Mouse (Mus musculus): Measurements from ENCODE around the gene Arl15. TPM values are rescaled to one million over a fixed set of nuclear protein-coding genes. Genes with fewer than 3 reads are reported as not detected.

Arl15 gene
- polyA plus RNA-seq, 1 experiment from 2014 or later = 10.1 TPM

DNA sequence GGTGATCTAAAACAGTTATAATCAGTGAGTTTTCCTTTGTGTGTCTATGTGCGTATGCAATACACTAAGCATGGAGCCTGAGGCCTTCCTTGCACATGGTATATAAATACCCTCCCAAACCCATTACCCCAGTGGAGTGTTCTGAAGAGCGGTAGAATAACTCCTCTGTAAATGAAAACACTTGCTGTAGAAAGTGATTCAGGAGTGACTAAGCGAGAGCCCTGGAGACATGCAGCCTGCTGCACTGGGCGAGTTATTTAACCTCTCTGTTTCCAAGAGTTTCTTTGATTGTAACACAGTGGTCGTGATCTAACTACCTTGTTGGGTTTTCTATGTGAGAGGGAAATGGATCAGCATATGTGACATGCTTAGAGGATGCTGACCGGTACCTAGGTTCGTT, 266.9 kb downstream of the Arl15 start:
- TF ChIP-seq CTCF (IDR thresholded peaks at IDR 0.05) = no peak
- TF ChIP-seq EP300 (IDR thresholded peaks at IDR 0.05) = no peak
- 88% methylated on average over 7 of the region's 7 CpGs for WGBS
- no peak overlapping the region for H3K4me3 ChIP-seq (ENCODE audit: low read depth, low read length)
- ATAC-seq (no peak), DNase-seq (ENCODE audit: low spot score) (no peak)
- H3K27me3 ChIP-seq (replicated peaks; ENCODE audit: insufficient read depth, low read length) = no peaks in the 10 kb centered on the region
- H3K4me1 ChIP-seq (ENCODE audit: insufficient read depth, low read depth, low read length) = no peaks in the 10 kb centered on the region
- no peak overlapping the region for H3K27ac ChIP-seq (ENCODE audit: low read length)
- no peaks in the 10 kb centered on the region for H3K9me3 ChIP-seq (ENCODE audit: low read length)
- H3K9ac ChIP-seq (replicated peaks; ENCODE audit: low read depth) = no peak overlapping the region
- H3K36me3 ChIP-seq (ENCODE audit: insufficient read depth, low read length) = no peaks in the 10 kb centered on the region
- no peak overlapping the region for H3K4me2 ChIP-seq (replicated peaks; ENCODE audit: low read depth, low read length)

DNA sequence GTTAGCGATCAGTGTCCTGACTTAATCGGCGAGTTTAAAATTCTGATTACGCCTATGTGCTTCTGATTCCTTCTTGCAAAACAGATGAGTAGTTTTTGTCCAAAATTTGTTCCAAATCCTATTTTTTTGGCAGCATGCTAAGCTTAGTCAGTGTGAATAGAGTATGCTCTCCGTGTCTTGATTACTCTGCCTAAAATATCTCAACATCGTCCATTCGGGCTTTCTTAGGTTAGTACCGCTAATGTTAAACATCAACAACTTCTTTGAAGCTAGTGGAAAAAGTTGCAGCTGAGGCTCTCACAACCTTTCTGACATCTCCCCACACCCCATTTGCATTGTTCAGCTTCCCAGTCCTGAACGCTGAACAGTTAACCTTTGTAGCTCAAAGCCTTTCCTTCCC, 269.8 kb downstream of the Arl15 start:
- H3K4me3 ChIP-seq (ENCODE audit: low read depth, low read length) = no peak overlapping the region
- 68% methylated on average over 9 of the region's 9 CpGs for WGBS
- H3K9me3 ChIP-seq (ENCODE audit: low read length) = no peaks in the 10 kb centered on the region
- ATAC-seq (no peak), DNase-seq (ENCODE audit: low spot score) (no peak)
- H3K9ac ChIP-seq (replicated peaks; ENCODE audit: low read depth) = no peak overlapping the region
- H3K4me2 ChIP-seq (replicated peaks; ENCODE audit: low read depth, low read length) = no peak overlapping the region
- TF ChIP-seq CTCF (IDR thresholded peaks at IDR 0.05) = no peak
- TF ChIP-seq EP300 (IDR thresholded peaks at IDR 0.05) = no peak
- H3K27me3 ChIP-seq (replicated peaks; ENCODE audit: insufficient read depth, low read length) = no peaks in the 10 kb centered on the region
- H3K36me3 ChIP-seq (ENCODE audit: insufficient read depth, low read length) = no peaks in the 10 kb centered on the region
- no peak overlapping the region for H3K27ac ChIP-seq (ENCODE audit: low read length)
- H3K4me1 ChIP-seq (ENCODE audit: insufficient read depth, low read depth, low read length) = no peaks in the 10 kb centered on the region

DNA sequence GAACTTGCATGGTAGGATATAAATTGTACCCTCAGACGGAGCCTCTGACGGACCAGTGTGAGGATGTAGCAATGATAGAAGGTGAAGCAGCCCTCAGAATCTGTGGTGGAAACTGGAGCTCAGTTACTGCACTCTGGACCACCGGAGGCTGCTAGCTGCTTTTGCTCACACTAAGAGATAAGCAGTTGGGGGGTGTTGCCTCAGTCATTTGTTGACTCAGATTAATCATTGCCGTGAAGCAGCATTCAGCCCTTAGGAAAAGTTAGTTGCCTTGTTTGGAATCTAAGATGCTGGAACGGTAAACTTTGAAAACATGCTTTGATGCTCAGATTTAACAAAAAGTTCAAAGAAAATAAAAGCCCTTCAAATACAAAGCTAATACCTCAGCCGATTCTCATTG, 270.7 kb downstream of the Arl15 start:
- no peak overlapping the region for H3K4me2 ChIP-seq (replicated peaks; ENCODE audit: low read depth, low read length)
- H3K9me3 ChIP-seq (ENCODE audit: low read length) = no peaks in the 10 kb centered on the region
- no peaks in the 10 kb centered on the region for H3K27me3 ChIP-seq (replicated peaks; ENCODE audit: insufficient read depth, low read length)
- WGBS = 41% methylated on average over 6 of the region's 6 CpGs
- no peaks in the 10 kb centered on the region for H3K4me1 ChIP-seq (ENCODE audit: insufficient read depth, low read depth, low read length)
- ATAC-seq = no peak
- no peak overlapping the region for H3K4me3 ChIP-seq (ENCODE audit: low read depth, low read length)
- H3K36me3 ChIP-seq (ENCODE audit: insufficient read depth, low read length) = no peaks in the 10 kb centered on the region
- no peak for TF ChIP-seq CTCF (IDR thresholded peaks at IDR 0.05)
- TF ChIP-seq EP300 (IDR thresholded peaks at IDR 0.05) = no peak
- no peak overlapping the region for H3K27ac ChIP-seq (ENCODE audit: low read length)
- no peak for DNase-seq (ENCODE audit: low spot score)
- H3K9ac ChIP-seq (replicated peaks; ENCODE audit: low read depth) = no peak overlapping the region

DNA sequence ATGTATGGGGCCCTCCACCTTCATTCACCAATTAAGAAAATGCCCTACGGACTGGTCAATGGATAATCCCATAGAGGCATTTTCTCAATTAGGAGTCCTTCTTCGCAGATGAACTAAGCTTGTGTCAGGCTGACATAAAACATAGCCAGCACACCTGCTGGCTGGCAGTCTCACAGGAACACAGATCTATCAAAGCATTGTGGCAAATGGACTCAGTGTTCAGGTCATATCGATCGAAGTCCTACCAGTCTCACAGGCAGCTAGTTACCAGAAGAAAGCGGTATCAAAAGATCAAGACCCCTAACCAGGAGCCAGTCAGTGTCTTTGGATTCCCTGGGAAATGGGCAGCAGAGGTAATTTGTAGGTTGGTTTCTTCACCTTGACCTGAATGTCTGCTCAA, 274.1 kb downstream of the Arl15 start:
- H3K9me3 ChIP-seq (ENCODE audit: low read length) = no peaks in the 10 kb centered on the region
- no peaks in the 10 kb centered on the region for H3K4me1 ChIP-seq (ENCODE audit: insufficient read depth, low read depth, low read length)
- ATAC-seq (no peak), DNase-seq (ENCODE audit: low spot score) (no peak)
- H3K9ac ChIP-seq (replicated peaks; ENCODE audit: low read depth) = no peak overlapping the region
- H3K4me2 ChIP-seq (replicated peaks; ENCODE audit: low read depth, low read length) = no peak overlapping the region
- H3K27me3 ChIP-seq (replicated peaks; ENCODE audit: insufficient read depth, low read length) = no peaks in the 10 kb centered on the region
- 97% methylated on average over 5 of the region's 5 CpGs for WGBS
- no peak overlapping the region for H3K27ac ChIP-seq (ENCODE audit: low read length)
- no peak for TF ChIP-seq CTCF (IDR thresholded peaks at IDR 0.05)
- TF ChIP-seq EP300 (IDR thresholded peaks at IDR 0.05) = no peak
- no peaks in the 10 kb centered on the region for H3K36me3 ChIP-seq (ENCODE audit: insufficient read depth, low read length)
- no peak overlapping the region for H3K4me3 ChIP-seq (ENCODE audit: low read depth, low read length)

DNA sequence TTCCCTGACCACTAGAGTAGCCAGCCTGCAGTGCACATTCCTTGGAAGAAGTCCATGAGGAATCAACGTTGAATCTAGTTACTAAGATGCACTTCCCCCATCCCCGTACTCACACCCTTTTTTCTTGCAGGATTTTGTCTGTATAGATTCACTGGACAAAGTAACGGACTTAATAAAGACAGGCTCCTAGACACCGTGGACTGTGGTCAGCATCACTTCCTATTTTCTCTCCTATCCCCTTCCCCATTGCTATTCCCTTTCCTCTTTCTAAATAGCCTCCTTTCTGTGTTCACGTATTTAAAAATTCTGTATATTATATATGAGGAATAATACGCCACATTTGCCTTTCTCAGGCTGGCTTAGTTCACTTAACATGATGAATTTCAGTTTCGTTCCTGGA, 277.1 kb downstream of the Arl15 start:
- Histone ChIP-seq H3K27ac (ENCODE audit: low read length) (no peak overlapping the region), H3K36me3 (ENCODE audit: insufficient read depth, low read length) (no peaks in the 10 kb centered on the region), H3K27me3 (replicated peaks; ENCODE audit: insufficient read depth, low read length) (no peaks in the 10 kb centered on the region), H3K9ac (replicated peaks; ENCODE audit: low read depth) (no peak overlapping the region), H3K4me1 (ENCODE audit: insufficient read depth, low read depth, low read length) (no peaks in the 10 kb centered on the region), H3K4me3 (ENCODE audit: low read depth, low read length) (no peak overlapping the region), H3K9me3 (ENCODE audit: low read length) (no peaks in the 10 kb centered on the region), H3K4me2 (replicated peaks; ENCODE audit: low read depth, low read length) (no peak overlapping the region)
- DNase-seq (ENCODE audit: low spot score) (no peak), ATAC-seq (no peak)
- WGBS = 85% methylated on average over 7 of the region's 7 CpGs
- TF ChIP-seq EP300 (IDR thresholded peaks at IDR 0.05) (no peak), CTCF (IDR thresholded peaks at IDR 0.05) (no peak)

DNA sequence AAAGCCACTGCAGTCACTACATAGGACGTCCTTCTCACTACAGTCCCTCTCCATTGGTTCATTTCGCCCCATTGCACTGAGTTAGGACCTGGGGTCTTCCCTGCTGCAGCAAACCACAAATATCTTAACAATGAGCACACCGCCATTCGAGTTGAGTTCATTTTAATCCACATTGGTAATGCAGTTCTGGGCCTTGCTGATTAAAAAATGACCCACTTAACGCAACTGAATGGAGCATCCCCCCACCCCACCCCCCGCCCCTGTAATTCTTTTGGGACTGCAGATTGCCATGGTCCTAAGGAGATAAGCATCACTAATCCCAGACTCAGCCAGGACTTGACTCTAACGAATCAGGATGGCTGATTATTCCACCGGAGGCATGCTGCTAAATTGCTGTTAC, 280.2 kb downstream of the Arl15 start:
- 69% methylated on average over 8 of the region's 8 CpGs for whole genome bisulfite sequencing
- no peaks in the 10 kb centered on the region for H3K9me3 ChIP-seq (ENCODE audit: low read length)
- H3K27me3 ChIP-seq (replicated peaks; ENCODE audit: insufficient read depth, low read length) = no peaks in the 10 kb centered on the region
- TF ChIP-seq EP300 (IDR thresholded peaks at IDR 0.05) (no peak), CTCF (IDR thresholded peaks at IDR 0.05) (no peak)
- H3K27ac ChIP-seq (ENCODE audit: low read length) = no peak overlapping the region
- H3K36me3 ChIP-seq (ENCODE audit: insufficient read depth, low read length) = no peaks in the 10 kb centered on the region
- H3K9ac ChIP-seq (replicated peaks; ENCODE audit: low read depth) = no peak overlapping the region
- H3K4me3 ChIP-seq (ENCODE audit: low read depth, low read length) = no peak overlapping the region
- DNase-seq (ENCODE audit: low spot score) = no peak
- H3K4me1 ChIP-seq (ENCODE audit: insufficient read depth, low read depth, low read length) = no peaks in the 10 kb centered on the region
- no peak overlapping the region for H3K4me2 ChIP-seq (replicated peaks; ENCODE audit: low read depth, low read length)
- ATAC-seq = no peak

DNA sequence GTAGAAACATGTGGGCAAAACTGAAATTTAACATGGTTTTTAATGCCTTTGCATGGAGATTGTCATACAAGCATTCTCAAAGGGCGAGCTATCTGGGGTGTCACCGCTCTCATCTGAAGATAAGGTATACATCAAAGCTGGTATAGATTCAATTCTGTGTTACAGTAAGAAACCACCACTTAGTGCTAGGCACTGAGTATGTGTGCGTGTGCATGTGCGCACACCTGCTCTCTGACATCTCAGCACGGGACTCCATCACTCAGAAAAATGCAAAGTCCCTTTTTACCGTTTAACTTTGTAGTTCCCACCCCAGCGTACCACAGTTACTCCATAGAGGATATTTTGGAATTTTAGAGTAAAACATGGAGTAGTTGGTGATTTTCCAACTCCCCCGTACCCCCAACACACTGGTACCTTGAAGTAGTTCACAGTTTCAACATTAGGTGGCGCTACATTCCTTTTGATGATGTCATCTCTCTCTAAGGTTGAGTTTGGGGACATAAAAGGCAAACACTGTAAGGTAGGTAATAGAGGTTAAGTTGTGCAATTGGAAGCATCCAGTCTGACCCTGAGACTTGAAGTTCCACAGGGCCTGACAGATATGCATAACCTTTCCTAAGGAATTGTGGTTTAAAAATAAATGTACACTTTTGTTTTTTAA, 281.5 kb downstream of the Arl15 start:
- no peaks in the 10 kb centered on the region for H3K9me3 ChIP-seq (ENCODE audit: low read length)
- no peak overlapping the region for H3K9ac ChIP-seq (replicated peaks; ENCODE audit: low read depth)
- no peaks in the 10 kb centered on the region for H3K36me3 ChIP-seq (ENCODE audit: insufficient read depth, low read length)
- no peak for TF ChIP-seq EP300 (IDR thresholded peaks at IDR 0.05)
- peak; percentile 84 for TF ChIP-seq CTCF (IDR thresholded peaks at IDR 0.05)
- peak; percentile 38; the same call in 1 of the 2 replicates for ATAC-seq
- no peak overlapping the region for H3K4me3 ChIP-seq (ENCODE audit: low read depth, low read length)
- H3K27ac ChIP-seq (ENCODE audit: low read length) = no peak overlapping the region
- peak; percentile 60 for DNase-seq (ENCODE audit: low spot score)
- no peak overlapping the region for H3K4me2 ChIP-seq (replicated peaks; ENCODE audit: low read depth, low read length)
- no peaks in the 10 kb centered on the region for H3K27me3 ChIP-seq (replicated peaks; ENCODE audit: insufficient read depth, low read length)
- 66% methylated on average over 9 of the region's 9 CpGs for WGBS
- no peaks in the 10 kb centered on the region for H3K4me1 ChIP-seq (ENCODE audit: insufficient read depth, low read depth, low read length)
